Mouse (Mus musculus) thymus, postnatal 36 days (tissue): Measurements from ENCODE around the gene Ankrd44.

Experiments used
- DNase-seq, 2 experiments: peaks; one replicate each; pipeline ENCODE4 v3.0.0; 2022; ENCODE audit warnings: mixed read lengths in 2 of 2

The Ankrd44 gene

GRCm38 (mm10) chr1:54747785-54748420 lies 178.3 kb downstream of the Ankrd44 start:
- DNase-seq: no peak

- no peak for DNase-seq
Observed at GRCm38 (mm10) chr1:54745666-54746065, 180.5 kb downstream of the Ankrd44 start.

GRCm38 (mm10) chr1:54744171-54744570 lies 182.0 kb downstream of the Ankrd44 start:
- no peak for DNase-seq

GRCm38 (mm10) chr1:54743072-54743471 lies 183.1 kb downstream of the Ankrd44 start:
- no peak for DNase-seq

- no peak for DNase-seq
Observed at GRCm38 (mm10) chr1:54740936-54741335, 185.3 kb downstream of the Ankrd44 start.

GRCm38 (mm10) chr1:54737472-54737871 lies 188.7 kb downstream of the Ankrd44 start:
- DNase-seq: no peak

- no peak for DNase-seq
Observed at GRCm38 (mm10) chr1:54734917-54735664, 191.1 kb downstream of the Ankrd44 start.

- no peak for DNase-seq
Observed at GRCm38 (mm10) chr1:54729316-54729715, 196.9 kb downstream of the Ankrd44 start.

- no peak for DNase-seq
Observed at GRCm38 (mm10) chr1:54726555-54726954, 199.6 kb downstream of the Ankrd44 start.

- DNase-seq: no peak
Observed at GRCm38 (mm10) chr1:54716921-54717320, 209.3 kb downstream of the Ankrd44 start.

- DNase-seq: no peak
Observed at GRCm38 (mm10) chr1:54715061-54715760, 211.0 kb downstream of the Ankrd44 start.

GRCm38 (mm10) chr1:54713231-54714173 lies 212.7 kb downstream of the Ankrd44 start:
- DNase-seq: no peak

- no peak for DNase-seq
Observed at GRCm38 (mm10) chr1:54711568-54711967, 214.6 kb downstream of the Ankrd44 start.

- DNase-seq: no peak
Observed at GRCm38 (mm10) chr1:54710550-54710949, 215.6 kb downstream of the Ankrd44 start.

GRCm38 (mm10) chr1:54707888-54708565 lies 218.2 kb downstream of the Ankrd44 start:
- DNase-seq: no peak

- DNase-seq: no peak
Observed at GRCm38 (mm10) chr1:54707036-54707887, 218.9 kb downstream of the Ankrd44 start.

GRCm38 (mm10) chr1:54706621-54707020 lies 219.6 kb downstream of the Ankrd44 start:
- no peak for DNase-seq

- DNase-seq: no peak
Observed at GRCm38 (mm10) chr1:54703466-54703865, 222.7 kb downstream of the Ankrd44 start.

- DNase-seq: no peak
Observed at GRCm38 (mm10) chr1:54702918-54703317, 223.3 kb downstream of the Ankrd44 start.

- DNase-seq: no peak
Observed at GRCm38 (mm10) chr1:54695396-54695795, 230.8 kb downstream of the Ankrd44 start.

GRCm38 (mm10) chr1:54691824-54692223 lies 234.4 kb downstream of the Ankrd44 start:
- no peak for DNase-seq
